Mouse (Mus musculus) MN1 (cell line): Measurements from ENCODE around the gene Emc10.

Experiments used
- DNase-seq: peaks from one replicate; pipeline ENCODE4 v3.0.0-alpha.2; 2016; ENCODE audit warnings: low spot score

Emc10 gene

DNA sequence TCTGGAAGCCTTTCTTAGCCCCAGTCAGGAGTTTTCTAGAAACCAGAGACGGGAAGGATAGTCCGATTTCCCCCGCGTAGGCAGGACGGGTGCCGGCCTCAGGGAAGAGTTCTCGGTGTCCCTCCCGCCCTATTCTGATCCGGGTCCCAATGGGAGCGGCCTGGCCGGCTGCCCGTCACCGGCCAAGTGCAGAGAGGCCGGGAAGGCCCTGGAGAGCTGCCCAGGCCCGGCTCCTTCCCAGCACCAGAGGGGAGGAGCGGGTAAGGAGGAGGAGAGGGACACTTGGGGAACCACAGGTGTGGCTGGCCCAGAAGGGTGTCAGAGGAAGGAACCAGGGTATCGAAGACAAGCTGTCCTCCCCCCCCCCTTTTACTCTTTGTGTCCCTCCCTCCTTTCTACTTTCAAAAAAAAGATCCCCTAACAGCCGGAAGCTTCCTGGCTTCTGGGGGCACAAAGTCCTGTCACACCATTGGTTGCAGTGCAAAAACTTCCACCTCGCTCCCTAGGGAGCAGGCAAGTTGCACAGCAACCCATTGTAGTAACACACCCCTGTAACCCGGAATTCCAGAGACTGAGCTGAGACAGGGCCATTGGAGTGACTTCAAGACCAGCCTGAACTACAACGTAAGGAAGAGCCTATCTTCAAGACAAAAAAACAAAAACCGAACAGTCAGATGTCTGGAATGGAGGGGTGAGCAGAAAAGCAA lies 28.9 kb upstream of the Emc10 start:
- peak; percentile 80 for DNase-seq

DNA sequence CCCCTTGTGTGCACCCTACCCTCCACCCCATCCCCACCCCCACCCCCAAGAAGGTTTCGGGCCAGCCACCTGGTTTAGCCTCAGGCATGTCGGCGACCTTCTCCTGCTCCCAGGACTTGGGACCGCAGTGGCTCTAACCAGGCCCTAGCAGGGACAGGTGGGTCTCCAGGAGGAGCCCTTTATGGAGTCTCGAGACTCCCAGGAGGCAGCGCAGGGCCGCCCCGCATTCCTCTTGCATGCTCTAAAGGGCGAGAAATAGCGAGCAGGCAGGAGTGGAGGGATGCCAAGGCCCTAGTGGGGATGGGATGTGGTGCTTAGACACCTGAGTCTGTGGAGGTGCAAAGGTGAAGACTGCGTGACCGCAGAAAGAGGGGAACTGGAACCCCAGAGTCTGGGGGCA lies 28.2 kb upstream of the Emc10 start, which contains the start of gene Mybpc2:
Gene Mybpc2 (minus strand): TSS at position 155 of the 400 bp plus-strand sequence.
- no peak for DNase-seq

DNA sequence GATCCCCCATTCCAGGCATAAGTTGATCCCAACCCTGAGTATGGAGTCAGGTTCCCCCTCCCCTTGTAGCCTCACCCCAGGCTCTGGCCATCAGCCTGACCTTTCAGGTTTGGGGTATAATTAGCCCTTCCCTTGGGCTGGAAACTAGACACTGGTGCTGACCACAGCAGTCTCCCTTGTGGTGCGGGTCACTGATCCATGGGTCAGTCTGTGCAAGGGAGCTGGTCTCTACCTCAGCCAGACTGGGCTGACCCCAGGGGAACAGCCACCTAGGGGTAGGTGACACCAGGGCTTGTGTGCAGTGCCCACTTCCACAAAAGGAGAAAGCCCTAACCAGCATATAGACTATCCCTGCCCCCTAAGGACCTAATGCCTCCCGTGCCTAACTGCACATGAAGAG lies 26.7 kb upstream of the Emc10 start:
- DNase-seq = no peak

DNA sequence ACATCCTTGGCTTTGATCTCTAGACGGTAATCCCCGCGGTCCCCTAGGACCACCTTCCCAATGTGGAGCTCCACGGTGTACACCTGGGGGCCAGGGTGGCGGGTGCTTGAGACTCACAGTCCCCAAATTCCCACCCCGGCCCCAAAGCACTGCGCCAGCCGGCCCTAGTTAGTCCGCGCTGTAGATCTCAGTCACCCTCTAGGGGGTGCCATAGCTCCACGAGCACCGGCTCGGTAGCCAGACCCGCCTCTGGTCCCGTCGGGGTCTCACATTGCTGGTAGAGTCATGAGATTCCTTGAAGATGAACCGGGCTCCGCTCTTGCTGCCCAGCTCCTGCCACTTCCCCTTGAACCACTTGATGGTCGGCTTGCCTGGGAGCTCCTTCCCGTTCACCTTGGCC lies 25.4 kb upstream of the Emc10 start:
- peak; percentile 44 for DNase-seq

DNA sequence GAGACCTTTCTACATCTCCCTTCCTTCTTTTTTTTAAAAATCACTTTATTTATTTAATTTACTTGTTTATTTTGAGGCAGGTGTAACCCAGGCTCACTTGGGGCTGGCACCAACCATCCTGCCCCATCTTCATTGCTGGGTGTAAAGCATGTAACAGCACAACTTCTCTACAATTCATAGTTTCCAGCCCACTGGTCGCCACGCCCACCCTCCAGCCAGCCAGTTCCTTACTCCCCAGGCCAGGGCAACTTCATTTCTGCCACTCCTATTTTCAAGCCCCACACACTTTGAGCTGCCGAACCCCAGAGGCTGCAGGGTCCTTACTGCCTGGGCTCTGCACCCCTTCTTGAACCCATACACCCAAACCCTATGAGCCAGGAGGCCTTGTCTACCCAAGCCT lies 24.7 kb upstream of the Emc10 start:
- no peak for DNase-seq

DNA sequence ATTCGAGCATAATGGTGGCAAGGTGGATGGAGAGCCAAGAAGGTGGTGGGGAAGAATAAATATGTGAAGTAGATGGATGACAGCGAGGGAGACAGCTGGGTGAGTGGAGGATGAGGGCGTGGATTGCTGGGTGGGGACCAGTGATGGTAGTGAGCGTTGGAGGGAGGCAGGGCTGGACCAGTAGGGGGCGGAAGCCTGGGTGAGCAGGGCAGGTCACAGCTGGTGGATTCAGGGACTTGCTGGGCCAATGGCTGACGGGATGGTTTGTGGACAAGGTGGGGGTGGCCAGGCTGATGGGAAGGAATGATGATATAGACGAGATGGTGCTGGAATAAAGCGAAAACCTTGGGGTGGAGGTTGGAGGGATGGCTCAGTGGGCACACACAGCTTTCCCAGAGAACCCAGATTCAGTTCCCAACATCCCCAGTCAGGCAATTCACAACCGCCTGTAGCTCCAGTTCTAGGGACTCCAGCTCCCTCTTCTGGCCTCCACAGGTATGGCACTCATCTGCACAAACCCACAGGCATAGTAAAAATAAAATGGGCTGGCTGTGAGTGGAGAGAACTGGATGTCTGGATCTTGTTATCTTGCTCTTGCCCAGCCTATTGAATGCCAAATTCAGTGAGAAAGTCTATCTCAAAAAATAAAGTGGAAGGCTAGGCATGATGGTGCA lies 23.0 kb upstream of the Emc10 start:
- DNase-seq = no peak

DNA sequence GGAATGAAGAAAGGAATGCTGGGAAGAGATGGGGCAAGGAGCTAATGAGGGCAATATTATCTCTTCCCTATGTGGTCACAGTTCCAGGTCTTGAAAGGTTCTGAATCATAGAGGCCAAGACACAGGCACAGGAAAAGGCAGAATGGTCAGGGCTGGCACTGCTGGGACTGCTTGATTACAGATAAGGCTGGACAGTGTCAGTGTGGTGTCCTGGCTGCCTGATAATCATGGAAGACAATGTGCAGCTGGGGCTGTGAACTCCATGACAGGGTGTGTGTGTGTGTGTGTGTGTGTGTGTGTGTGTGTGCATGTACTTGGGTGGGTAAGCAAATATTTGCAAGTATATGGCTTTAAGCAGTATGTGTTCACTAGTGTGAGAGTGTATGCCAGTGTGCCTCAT lies 11.2 kb upstream of the Emc10 start:
- peak; percentile 72 for DNase-seq

DNA sequence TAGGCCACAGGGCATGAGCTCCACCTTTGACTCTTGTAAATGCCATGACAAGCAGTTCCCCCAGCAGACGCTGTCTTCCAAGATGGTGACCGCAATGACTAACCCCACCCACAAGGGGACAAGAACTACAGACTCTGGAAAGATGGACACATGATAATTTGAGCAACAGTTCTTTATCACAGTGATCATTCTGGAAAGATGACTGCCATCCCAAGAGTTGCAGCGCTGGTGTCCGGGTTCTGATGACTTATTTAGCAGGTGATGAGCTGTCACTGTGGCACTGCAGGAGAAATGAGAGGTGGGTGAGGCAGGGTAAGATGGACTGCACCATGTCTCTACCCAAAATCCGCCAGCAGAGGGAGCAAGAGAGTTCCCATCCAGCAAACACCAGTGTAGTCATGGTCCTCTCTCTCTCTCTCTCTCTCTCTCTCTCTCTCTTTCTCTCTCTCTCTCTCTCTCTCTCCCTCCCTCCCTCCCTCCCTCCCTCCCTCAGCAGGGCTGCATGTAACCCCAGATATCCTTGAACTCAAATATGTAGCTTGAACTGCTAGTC lies 5.3 kb upstream of the Emc10 start:
- DNase-seq = peak; percentile 74

DNA sequence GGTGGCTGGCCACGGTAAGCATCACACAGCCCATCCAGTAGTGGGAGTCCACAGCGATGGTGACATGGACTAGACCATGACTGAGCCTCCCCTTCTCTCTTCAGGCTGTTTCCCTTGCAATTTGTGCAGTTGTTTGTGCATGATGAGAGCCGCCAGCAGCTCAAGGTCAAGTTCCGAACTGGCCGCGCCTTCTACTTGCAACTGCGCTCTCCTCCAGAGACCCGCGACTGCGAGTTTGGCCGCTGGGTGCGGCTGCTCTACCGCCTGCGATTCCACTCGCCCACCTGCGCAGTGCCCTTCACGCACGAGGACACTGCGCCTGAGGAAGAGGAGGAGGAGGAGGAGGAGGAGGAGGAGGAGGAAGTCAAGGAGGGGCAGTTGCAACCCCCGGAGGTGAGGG lies 3.7 kb upstream of the Emc10 start:
- DNase-seq = no peak

DNA sequence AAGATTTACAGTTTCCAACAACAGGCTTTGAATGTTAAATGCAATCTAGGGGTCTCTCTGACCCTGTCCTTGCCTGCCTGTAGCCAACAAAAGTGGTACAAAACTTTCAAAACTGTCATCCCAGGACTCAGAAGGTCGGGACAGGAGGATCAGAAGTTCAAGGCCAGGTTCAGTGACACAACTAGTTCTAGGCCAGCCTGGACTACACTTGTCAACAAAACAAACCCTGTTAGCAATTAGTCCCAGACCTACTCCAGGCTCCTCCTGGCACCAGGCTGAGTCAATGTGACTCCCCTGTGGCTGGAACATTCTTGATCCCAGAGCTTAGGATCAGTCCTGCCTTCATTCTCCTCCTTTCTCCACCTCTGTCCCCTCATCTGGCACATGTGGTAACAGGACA lies 2.6 kb upstream of the Emc10 start:
- no peak for DNase-seq

DNA sequence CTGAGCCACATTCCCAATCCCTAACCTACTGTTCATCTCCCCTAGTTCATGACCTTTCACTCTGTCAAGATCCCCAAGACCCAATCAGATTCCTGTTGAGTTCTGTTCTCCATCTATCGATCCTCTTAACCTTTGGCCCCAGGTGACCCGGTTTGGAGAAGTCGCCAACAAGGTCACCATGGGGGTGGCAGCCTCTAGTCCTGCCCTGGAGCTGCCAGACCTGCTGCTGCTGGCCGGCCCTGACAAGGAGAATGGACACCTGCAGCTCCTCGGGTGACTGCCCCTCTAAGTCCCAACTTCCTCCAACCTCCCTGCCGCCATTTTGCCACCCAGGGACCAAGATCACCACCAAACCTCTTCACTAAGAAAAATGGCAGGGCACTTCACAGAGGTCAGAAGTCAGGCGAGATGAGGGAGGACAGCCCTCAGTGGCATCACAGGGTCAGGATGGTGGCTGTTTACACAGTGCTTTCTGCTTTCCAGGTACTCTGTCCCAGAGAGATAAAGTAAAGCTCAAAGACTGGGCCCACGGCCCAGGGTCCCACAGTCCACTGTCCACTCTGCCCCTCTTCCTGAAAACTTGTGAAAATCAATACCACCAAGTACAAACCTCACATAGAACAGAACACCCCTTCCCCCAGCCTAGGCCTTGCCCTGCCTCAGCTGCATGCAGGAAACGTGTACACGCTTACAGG lies 1.2 kb upstream of the Emc10 start:
- no peak for DNase-seq

DNA sequence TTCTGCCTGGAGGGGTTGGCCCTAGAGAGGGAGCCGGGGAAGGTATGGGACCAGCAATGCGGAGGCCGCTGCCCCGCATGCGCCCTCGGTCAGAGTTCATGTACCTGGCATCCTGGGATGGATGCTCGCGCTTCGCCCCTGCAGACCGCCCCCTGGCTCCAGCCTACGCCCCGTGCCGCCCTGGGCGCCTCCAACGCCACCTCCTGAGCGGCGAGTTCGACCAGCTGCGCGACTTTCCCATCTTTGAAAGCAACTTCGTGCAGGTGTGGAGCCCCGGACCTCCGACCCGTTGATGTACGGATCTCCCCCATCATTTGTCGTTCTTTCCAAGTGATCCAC lies 411 bp upstream of the Emc10 start:
- no peak for DNase-seq

DNA sequence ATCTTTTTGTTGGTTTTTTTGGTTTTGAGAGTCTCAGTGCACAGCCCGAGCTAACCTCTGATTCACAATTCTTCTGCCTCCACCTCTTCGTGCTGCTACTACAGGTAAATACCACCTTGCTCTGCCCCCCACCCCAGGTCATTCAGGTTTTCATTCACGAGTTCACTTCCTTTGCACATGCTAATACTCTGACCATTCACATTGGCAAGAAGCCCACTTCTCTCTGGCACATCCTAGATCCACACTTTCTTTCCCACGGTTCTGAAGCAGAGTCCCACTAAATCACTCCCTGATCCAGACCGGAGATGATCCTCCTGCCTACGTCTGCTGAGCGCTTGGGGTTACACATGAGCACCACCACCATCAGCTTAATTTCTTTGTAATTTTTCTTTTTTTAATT lies 1.2 kb downstream of the Emc10 start:
- no peak for DNase-seq

DNA sequence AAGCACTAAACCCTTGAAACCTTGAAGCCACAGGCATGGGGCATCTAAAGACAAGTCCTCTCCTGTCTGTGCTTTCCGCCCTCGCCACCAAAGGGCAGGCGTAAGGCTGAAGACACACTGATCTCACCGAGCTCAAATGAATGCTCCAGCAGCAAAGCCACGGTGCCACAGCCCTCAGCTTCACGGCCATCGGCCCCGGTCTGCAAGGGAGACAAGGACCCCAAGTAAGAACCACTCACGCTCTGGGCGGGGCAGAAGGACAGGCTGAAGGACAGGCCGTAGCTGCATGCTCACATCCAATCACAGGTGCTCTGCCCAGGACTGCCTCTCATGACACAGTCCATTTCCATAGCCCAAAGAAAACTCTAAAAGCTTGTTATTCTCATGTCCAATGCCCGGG lies 1.6 kb downstream of the Emc10 start:
- no peak for DNase-seq

DNA sequence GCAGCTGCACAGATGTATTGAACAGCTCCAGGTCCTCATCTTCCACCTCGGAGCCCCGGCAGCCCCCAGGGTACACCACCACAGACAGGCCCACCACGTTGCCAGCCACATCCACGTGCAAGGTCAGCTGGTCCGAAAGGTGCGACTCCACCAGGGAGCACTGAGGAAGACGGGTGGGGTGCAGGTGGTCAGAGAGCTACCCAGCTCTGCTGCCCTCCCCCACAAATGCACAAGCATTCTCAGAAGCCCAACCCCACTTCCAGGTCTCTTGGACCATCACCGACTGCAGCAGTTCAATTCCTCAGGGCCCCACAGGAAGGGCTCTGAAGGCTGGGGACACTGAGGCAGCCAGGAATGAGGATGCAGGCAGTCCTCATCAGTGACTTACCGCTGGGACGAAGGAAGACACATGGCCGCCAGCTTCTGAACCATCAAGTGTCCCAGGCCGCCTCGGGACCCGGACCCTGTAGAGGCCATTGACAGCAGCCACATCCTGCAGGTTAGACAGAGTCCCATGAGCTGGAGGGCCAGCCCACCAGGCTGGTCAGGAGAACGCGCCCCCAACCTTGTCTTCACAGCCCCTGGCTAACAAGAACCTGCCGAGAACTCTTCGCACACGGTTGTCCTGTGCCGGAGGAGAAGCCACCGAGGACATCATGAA lies 4.0 kb downstream of the Emc10 start:
- DNase-seq = no peak

DNA sequence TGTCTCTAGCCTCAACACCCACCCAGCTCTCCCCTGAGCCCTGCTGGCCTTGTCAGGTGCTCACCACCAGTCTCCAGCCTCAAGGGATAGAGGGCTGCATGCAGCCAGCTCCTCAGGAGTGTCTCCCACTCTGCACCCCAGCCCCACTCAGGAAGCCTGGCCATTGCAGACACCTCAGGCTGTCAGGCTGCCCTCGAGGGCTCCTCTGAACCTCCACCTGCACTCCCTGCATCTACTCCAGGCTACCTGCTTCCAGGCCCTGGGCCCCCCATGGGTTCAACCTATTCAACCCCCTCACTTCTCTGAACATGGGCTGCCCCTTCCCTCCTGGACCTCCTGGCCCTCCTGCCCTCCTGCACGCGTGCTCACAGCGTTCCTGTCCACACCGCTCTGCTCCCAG lies 4.9 kb downstream of the Emc10 start:
- DNase-seq = no peak

DNA sequence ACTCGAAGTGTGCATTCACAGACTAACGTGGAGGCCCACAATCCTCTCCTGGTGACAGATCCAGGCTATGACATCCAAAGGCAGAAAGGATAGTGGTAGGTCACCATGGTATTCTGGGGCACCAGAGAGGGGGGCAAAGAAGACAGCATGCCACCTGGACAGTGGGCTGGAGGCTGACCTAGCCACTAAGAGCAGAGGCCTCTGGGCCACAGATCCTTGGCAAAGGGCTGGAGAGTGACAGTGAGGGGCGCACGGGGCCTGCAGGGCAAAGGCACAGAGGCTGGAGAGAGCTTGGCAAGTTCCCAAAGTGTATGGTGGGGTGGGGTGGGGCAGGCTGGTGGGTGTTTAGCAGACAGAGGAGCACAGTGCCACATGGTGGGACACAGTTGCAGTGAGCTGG lies 6.0 kb downstream of the Emc10 start:
- no peak for DNase-seq

DNA sequence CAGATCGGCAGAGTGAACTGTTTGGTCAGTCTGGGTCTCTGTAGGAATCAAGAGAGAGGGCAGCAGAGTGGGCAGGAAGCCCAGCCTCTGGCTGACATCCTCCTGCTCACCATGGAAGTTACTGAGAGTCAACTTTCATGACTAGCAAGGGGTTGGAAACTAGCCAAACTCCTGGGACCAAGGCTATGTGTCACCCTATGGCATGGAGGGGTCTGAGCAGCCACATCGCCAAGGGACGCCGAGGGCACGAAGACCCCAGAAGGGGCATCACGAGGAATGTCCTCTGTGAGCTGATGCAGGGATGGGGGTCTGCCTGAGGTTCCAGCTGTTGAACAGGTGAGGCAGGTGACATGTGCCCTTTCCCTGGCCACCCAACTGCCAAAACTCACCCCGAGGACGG lies 7.8 kb downstream of the Emc10 start:
- no peak for DNase-seq

DNA sequence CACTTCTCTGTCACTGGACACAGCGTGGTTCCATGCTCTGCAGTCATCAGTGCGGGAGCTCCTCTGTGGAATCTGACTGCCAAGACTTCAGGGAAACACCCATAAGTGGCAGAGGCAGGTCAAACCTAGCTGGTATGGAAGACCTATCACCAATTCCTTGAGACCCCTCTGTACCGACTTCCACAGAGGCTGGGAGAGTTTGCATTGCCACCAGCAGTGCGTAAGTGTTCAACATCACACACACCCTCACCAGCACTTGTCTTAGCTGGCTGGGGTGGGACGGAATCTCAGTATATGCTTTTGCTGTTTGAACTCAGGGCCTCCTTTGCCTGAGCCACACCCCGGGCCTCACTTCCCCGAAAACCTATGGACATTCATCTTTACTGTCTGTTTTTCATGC lies 8.4 kb downstream of the Emc10 start:
- no peak for DNase-seq

DNA sequence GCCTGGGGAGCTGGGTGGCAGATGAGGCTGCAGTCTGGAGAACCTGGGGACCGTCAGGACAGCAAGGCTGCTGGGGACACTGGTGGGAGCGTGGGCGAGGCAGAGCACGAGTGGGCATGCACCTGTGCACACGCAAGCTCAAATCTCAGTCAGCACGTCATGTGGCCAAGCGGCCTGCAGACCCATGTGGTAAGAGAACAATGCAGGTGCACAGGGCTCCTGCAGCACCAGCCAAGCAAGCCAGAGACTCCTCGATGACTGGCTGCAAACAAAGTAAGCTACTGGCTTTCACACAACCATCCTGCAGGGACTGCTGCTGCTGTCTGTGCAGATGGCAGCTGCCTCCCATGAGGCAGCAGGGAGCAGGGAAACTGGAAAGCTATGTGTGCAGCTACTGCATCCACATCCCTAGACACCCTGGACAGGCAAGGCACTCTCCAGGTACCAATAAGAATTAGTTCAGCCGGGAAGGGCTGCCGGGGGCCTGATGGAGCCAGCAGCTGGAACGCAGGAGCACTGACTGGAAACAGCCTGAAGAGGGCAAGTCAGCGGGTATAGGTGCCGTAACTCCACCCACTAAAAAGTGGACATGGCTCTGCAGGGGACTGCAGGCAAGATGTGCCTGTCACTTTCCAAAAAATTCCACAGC lies 9.3 kb downstream of the Emc10 start:
- no peak for DNase-seq

DNA sequence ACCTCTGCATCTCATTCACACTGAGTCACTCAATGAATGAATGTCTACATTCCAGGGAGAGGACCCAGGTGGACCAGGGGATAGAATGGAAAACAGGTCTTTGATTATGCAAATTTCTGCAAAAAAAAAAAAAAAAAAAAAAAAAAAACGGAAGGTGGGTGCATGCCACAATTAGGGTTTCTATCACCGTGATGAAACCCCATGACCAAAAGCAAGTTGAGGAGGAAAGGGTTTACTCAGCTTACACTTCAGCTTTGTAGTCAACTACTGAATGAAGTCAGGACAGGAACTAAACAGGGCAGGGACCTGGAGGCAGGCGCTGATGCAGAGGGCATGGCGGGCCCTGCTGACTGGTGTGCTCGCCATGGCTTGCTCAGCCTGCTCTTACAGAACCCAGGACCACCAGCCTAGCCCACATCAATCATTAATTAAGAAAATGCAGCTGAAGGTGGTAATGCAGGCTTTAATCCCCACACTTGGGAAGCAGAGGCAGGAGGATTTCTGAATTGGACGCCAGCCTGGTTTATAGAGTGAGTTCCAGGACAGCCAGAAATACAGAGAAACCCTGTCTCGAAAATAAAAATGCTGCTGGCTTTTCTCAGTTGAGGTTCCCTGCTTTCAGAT lies 10.6 kb downstream of the Emc10 start:
- no peak for DNase-seq
